Mouse (Mus musculus) lung, adult 2 months (tissue): ENCODE results near the gene Vmn2r97.

ENCODE experiments used
- CTCF ChIP-seq: fragments of 200-500 bp; IDR thresholded peaks from 2 replicates; pipeline ENCODE4 v1.5.1; 2011; ENCODE audit warnings: mild to moderate bottlenecking, low read length, control low read depth; ENCODE audit not compliant: insufficient read depth
- POLR2A ChIP-seq: fragments of 200-500 bp; IDR thresholded peaks from 2 replicates; pipeline ENCODE4 v1.6.1; 2011; ENCODE audit warnings: low read depth, mild to moderate bottlenecking, control low read depth, low read length, borderline replicate concordance; ENCODE audit errors: extremely low read depth

DNA sequence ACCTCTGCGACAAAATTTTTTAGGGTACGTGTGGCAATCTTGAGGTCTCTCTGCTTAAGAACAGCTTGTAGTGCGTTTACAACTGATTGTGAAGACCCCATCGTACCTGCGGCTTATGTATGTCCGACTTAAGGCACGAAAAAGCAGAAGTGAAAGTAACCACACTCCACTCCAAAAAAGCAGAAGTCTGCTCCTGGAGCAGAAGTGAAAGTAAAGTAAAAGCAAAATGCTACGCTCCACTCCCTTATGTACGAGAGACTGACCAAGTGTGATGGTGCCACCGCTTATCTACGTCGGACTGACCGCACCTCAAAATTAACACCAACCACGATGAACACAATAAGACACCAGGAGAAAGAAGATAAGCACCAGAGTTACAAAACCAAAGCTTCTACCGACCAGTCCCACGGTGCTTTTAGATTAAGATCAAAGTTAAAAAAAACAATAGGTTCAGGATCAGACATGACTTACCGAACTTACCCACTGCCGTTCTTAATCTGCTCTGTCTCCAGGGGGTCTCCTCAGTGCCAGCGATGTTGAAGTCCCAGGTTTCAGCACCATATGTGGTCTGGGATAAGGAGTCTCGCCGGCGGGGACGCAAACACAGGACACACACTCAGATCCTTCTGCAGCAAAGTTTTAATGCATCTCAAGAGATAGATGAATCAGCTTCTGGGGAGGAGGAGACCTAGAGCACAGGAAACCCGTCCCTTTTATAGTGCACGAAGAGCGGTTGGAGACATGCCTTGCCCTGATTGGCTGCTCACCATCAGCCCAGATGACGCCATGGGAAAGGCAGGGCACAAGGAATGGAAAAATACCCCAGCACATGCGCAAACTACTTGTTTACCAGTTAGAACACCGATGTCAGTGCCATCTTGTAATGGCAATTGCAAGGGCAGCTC is 54.5 kb downstream of the Vmn2r97 start:
- TF ChIP-seq POLR2A = no peak
- TF ChIP-seq CTCF = no peak
